Mouse (Mus musculus) lung, adult 18-20 months (tissue): ENCODE results near the gene Gm11563.
"Not testable (repeated sequence)": the region's sequence is repeated elsewhere in the genome, so short reads cannot be mapped to it uniquely, and the experiment has no call there.

Experiments
- DNase-seq, 2 experiments: peaks; one replicate each; pipeline ENCODE4 v3.0.0; 2022; ENCODE audit warnings: mixed read lengths in 2 of 2

Gene Gm11563

DNA sequence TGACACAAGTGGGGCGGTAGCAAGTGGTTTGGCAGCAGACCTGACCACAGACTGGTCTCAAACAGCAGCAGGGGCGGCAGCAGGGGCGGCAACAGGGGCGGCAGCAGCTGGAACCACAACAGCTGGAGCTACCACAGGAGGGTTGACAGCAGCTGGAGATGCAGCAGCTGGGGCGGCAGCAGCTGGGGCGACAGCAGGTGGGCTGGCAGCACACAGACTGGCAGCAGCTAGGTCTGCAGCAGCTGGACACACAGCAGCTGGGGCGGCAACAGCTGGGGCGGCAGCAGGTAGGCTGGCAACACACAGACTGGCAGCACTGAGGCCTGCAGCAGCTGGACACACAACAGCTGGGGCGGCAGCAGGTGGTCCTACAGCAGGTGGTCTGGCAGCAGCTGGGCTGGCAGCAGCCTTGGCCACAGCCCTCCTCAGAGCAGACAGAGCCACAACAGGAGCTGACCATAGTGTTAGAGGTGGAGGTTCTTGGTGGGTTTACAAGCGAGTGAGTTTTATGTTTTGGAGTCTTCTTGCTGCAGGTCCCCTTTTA, at the start of gene Gm11563:
Gene Gm11563, minus strand, starts transcription at position 494 of the 544 bp plus-strand sequence.
- not testable (repeated sequence) for DNase-seq

DNA sequence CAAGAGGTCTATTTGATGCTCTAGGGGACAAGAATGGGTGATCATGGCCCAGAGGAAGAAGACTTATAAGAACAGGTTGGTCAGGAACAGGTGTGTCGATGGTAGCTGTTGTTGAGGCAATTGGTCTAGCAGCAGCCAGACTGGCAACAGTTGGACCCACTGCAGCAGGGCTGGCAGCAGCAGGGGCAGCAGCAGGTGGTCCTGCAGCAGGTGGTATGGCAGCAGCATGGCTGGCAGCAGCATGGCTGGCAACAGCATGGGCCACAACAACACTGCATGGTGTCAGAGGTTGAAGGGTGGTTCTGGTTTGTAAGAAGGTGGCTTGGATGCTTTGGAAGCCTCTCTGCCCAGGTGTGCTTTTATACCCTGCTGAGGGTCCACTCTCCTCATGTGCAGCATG, 31.7 kb upstream of the Gm11563 start, which contains the start of gene Gm14190:
Gene Gm14190, minus strand, starts transcription at position 278 of the 400 bp plus-strand sequence.
- no peak for DNase-seq

DNA sequence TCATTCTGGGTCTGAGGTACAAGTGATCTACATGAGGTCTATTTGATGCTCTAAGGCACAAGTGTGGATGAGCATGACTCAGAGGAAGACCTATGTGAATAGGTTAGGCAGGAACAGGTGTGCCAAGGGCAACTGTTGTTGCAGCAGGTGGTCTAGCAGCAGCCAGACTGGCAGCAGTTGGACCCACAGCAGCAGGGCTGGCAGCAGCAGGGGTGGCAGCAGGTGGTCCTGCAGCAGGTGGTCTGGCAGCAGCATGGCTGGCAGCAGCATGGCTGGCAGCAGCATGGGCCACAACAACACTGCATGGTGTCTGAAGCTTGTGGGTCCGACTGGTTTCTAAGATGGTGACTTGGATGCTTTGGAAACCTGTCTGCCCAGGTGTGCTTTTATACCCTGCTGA, 26.5 kb upstream of the Gm11563 start:
- not testable (repeated sequence) for DNase-seq

DNA sequence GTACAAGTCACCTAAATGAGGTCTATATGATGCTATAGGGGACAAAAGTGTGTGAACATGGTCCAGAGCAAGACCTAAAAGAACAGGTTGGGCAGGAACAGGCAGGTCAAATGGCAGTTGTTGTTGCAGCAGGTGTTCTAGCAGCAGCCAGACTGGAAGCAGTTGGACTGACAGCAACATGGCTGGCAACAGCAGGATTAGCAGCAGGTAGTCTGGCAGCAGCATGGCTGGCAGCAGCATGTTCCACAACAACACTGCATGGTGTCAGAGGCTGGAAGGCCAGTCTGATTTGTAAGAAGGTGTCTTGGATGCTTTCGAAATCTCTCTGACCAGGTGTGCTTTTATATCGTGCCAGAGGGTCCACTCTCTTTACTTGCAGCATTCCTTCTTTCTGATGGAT, 24.7 kb upstream of the Gm11563 start:
- no peak for DNase-seq

DNA sequence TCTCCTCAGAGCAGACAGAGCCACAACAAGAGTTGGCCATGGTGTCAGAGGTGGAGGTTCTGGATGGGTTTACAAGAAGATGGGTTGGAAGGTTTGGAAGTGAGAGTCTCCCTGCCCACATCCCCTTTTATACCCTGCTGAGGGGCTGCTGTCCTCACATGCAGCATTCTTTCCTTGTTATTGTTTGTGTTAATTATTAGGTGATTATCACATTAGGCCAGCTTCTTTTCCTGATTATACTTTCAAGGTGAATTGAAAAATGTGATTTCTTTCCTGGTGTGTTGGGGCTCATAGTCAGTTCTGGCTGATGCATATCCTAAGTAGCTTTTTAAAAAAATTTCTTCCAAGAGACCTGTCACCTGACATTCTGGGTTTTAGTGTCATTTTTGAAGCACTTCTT, 7.1 kb upstream of the Gm11563 start, which contains the start of gene Krtap4-6:
Gene Krtap4-6, minus strand, starts transcription at position 101 of the 400 bp plus-strand sequence.
- DNase-seq: no peak

DNA sequence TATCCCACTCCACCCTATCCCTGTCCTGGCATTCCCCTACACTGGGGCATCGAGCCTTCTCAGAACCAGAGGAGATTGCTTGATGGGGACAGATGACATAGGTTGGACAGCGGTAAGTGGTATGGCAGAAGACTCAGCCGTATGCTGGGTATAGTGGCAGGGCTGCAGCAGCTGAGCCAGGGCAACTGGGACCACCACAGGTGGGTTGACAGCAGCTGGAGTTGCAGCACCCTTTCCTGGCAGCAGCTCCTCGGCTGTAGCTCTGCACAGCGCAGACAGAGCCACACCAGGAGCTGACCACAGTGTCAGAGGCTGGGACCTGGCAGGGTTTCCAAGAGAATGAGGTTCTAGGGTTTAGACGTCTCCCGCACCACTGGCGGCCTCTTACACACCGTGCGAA, 4.0 kb upstream of the Gm11563 start:
- DNase-seq: no peak

DNA sequence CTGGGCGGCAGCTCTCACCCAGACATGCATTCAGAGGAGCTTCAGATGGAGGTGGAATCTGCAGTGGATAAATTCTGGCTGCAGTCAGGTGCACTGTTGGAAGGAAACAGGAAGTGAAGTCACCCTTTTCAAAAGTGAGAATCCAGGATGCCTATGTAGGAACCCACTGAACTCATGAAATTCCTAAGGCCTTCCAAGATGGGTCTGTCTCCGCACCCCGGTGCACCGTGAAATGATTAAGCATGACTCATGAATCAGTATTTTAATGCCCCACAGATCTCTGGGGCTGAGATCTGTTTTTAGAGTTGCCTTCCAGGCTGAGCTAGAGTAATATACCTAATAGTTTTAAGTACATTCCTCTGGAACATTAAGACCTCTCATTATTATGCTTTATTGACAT, 496 bp upstream of the Gm11563 start:
- no peak for DNase-seq

DNA sequence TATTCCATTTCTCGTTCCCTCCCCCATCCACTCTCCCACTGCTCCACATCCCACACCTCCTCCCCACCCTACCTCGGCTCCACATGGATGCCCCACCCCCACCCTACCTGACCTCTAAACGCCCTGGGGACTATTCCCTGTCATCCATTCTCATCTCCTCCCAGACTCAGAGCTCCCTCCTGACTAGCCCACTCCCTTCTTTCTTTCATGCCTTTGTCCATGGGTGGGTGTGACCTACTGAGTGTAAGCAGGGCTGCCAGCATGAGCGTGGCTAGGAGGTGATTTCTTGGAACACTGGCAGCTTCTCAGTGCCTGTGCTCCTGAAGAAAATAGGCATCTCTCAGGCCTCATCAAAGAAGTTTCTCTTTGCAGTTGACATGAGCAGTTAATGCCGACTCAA, 1.7 kb downstream of the Gm11563 start:
- DNase-seq: no peak

DNA sequence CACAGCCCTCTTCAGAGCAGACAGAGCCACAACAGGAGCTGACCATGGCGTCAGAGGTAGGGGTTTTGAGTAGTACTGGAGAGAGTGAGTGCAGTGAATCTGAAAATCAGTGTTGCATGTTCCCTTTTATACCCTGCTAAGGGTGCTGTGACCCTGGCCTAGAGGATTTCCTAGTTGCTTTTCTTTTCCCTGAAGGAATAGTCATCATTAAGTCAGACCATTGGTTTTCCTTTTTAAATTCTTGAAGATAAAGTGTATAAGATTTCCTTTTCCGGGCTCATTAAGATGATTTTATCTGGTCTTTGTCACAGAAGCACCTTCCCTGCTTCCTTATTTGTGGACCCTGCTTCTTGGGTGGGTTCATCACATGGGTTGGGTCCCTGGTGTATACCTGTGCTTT, 8.6 kb downstream of the Gm11563 start, which contains the start of gene Gm11555:
Gene Gm11555, minus strand, starts transcription at position 101 of the 400 bp plus-strand sequence.
- DNase-seq: no peak

DNA sequence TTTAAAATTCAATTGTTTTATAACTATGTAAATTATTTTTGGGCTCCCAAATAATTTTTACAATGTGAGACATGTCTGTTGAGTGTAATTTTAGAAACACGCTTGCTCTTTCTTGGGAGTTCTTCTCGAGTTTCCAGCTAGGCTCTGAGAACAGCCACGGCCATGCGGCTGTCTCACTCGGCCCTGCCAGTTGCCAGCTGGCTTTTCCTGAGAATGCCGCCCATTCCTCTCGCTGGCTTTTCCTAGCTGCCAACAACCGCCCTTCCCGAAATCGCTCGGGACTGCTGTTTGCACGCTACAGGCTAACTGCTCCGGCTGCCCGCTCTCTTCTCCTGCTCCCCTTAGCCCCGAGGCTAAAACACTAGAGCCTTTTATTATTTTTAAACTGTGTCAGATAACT, 12.3 kb downstream of the Gm11563 start:
- no peak for DNase-seq

DNA sequence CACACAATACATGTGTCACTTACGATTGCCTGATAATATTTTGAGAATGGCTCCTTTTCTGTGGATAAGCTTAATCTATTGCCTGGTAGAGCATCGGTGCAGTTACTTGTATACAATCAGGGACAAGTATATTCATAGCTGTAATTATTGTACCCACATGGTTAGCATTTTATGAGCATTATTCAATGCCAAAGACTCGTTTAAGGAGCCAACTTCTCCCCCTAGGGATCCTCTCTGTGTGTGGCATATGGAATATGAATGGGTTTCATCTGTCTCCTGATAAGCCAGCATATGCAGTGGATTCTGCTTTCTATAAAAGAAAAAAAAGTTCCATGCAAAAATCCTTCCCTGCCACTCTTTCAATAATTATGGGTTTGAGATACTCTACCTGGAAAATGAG, 14.4 kb downstream of the Gm11563 start:
- no peak for DNase-seq

DNA sequence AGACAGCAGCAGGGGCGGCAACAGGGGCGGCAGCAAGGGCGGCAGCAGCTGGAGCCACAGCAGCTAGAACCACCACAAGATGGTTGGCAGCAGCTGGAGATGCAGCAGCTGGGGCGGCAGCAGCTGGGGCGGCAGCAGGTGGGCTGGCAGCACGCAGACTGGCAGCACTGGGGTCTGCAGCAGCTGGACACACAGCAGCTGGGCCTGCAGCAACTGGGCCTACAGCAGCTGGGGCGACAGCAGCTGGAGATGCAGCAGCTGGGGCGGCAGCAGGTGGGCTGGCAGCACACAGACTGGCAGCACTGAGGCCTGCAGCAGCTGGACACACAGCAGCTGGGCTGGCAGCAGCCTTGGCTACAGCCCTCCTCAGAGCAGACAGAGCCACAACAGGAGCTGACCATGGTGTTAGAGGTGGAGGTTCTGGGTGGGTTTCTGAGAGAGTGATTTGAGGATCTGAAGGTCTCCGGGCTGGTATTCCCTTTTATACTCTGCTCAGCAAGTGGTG, 15.1 kb downstream of the Gm11563 start, which contains the start of gene Krtap4-7:
Gene Krtap4-7, minus strand, starts transcription at position 455 of the 505 bp plus-strand sequence.
- DNase-seq: not testable (repeated sequence)

DNA sequence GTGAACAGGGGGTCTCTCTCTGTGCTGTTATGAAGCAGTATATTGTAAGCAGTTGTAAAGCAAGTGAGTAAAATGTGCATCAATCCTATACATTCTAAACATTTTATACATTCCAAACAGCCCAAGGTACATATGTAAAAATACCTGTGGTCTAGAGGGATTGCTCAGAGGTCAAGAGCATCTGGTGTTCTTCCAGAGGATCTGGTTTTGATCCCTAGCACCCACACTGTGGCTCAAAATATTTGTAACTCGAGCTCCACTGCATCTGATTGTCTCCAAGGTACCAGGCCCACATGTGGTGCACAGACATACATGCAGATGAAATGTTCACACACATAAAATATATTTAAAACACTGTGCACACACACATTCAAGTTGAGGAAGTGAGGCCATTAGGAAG, 17.8 kb downstream of the Gm11563 start:
- DNase-seq: no peak

DNA sequence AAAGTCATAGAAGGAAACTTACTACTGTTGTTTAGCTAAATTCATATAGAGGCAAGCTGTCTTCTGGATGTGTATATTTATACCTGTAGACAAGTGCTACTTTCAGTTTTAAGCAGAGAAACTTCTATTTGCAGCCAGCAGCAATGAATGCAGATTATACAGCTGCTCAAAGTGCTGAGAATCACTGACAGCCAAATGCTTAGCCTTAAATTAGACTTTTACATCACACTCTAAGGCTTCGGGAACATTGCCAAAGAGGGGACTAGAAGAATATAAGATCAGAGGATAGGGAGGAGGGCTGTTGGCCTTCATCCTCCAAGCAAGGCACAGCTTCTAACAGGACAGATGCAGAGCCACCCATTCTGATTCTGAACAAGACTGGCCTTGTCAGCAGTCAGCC, 21.7 kb downstream of the Gm11563 start:
- no peak for DNase-seq

DNA sequence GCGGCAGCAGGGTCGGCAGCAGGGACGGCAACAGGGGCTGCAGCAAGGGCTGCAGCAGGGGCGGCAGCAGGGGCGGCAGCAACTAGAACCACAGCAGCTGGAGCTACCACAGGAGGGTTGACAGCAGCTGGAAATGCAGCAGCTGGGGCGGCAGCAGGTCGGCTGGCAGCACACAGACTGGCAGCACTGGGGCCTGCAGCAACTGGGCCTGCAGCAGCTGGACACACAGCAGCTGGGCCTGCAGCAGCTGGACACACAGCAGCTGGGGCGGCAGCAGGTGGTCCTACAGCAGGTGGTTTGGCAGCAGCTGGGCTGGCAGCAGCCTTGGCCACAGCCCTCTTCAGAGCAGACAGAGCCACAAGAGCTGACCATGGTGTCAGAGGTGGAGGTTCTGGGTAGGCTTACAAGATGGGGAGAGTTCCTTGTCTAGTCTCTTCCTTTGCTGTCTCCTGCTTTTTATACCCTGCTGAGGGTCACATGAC, 24.1 kb downstream of the Gm11563 start, which contains the start of gene Krtap4-2:
Gene Krtap4-2, minus strand, starts transcription at position 432 of the 482 bp plus-strand sequence.
- DNase-seq: no peak

DNA sequence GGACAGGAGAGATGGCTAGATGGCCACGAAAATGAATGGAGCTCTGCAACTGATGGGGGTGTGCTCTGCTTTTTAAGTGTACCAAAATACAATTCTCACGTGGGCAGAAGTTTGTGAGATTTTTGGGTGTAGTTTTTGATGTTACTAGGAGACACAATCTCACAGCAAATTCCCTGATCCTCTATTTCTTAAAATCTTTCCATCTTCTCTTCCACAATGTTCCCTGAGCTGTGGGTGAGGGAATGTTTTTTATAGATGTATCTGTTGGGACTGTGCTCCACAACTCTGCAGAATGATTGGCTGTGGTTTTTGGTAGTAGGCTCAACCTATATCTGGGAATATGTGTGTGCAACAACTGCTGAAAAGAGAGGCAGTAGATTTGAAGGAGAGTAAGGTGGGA, 25.5 kb downstream of the Gm11563 start:
- DNase-seq: no peak

DNA sequence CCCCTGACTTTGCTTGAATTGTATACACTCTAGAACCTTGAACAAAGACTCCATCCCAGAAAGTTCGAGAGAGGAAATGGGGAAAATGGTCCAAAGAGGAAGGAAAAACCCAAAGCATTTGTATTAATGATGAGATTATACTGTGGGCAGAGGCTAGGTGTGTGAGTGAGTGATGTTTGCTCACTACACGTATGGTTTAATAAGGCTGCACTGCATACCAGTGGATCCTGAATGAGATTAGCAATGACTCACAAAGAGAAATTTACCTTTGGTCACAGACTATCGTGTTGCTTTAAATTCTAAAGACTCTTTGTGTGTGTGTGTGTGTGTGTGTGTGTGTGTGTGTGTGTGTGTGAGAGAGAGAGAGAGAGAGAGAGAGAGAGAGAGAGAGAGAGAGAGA, 27.9 kb downstream of the Gm11563 start:
- DNase-seq: no peak

DNA sequence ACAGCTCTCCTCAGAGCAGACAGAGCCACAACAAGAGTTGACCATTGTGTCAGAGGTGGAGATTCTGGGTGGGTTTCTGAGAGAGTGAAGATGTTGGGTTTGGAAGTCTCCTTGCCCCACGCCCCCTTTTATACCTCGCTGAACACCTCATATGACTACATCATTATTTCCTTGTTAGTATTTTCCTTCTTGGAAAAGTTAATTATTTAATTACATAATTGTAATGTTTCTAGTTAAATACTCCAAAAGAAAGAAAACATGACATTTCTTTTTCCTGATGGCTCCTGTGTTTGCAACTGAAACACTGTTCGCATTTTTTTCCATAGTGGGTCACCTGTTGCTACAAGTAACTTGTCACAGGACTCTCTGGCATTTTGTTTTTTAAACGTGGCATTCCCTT, 30.6 kb downstream of the Gm11563 start, which contains the start of gene Krtap4-1:
Gene Krtap4-1, minus strand, starts transcription at position 101 of the 400 bp plus-strand sequence.
- no peak for DNase-seq

DNA sequence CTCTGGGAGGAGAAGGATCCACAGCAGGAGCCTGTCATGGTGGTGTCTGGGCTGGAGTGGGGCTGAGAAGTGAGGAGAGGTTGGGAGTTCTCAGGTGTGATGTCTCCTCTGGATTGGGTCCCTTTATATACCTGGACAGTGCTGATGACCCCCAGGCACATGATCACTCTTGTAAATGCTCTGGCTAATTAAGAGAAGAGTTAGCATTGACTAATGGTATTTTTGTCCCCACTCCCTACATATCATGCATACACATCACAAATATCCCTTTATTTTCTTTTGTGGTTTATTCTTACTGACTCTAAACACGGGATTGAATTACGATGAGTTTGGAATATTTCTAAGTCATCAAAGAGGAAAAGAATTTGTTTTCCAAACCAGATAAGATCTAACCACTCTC, 38.4 kb downstream of the Gm11563 start, which contains the start of gene Gm11562:
Gene Gm11562, minus strand, starts transcription at position 101 of the 400 bp plus-strand sequence.
- no peak for DNase-seq

DNA sequence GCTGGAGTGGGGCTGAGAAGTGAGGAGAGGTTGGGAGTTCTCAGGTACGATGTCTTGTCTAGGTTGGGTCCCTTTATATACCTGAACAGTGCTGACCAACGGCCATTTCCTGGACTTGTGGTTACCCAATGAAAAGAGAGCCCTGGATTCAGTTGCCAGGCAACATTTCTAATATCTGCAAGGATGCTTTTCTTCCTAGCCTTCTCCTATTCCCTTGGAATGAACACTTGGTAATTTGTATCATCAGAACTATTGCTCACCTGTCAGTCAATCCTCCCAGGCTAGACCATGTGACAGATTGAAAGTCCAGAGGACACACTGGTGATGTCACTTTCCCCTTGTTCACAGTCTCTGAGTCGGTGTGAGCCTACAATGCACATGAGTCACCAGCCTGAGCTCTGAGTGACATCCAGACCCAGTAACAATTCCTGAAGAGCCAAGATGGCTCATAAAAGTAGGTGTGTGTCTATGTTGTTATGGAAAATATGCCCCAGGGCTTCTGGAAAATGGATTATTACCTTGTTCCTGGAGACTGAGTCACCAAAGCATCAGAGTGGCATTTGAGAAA, 43.9 kb downstream of the Gm11563 start, which contains the start of gene Krtap2-4:
Gene Krtap2-4, minus strand, starts transcription at position 51 of the 568 bp plus-strand sequence.
- no peak for DNase-seq

DNA sequence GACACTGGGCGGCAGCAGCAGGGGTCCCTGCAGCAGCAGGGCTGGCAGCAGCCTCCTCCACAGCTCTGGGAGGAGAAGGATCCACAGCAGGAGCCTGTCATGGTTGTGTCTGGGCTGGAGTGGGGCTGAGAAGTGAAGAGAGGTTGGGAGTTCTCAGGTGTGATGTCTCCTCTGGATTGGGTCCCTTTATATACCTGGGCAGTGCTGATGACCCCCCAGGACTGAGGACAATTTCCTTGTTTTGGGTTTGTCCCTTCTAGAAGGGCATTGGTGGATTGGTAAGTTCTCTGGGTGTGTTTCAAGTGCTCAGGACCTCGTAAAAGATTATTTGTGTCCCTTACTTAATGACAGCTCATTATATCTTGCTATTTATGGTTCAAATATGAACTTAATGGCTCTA, 48.7 kb downstream of the Gm11563 start, which contains the start of gene Gm11937:
Gene Gm11937, minus strand, starts transcription at position 101 of the 400 bp plus-strand sequence.
- DNase-seq: not testable (repeated sequence)

DNA sequence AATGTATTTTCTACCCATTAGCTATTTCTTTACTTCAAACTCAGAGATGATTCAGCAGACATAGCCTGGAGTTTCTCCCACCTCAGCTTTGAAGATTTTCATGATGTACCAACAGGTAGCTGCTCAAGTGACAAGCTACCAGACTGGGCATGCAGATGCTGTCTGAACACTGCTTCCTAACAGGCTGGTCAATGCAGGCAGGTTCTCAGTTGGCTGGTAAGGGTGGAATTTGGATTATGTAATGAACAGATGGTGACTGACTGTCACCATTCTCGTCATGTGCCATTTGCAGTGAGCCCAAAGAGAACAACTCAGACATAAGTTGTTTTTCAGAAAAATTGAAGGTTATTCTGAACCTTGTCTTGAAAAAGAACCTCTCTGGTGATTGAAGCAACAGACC, 49.6 kb downstream of the Gm11563 start:
- no peak for DNase-seq
